Mouse (Mus musculus) heart, postnatal 0 days (tissue): ENCODE data around the gene Lhb.

Experiments
- CTCF ChIP-seq: IDR thresholded peaks from 2 replicates; pipeline ENCODE4 v1.5.1; 2016; ENCODE audit warnings: antibody characterized with exemption, control low read depth, low read depth
- EP300 ChIP-seq: IDR thresholded peaks from 2 replicates; pipeline ENCODE4 v1.6.1; 2016; ENCODE audit warnings: antibody characterized with exemption, low read depth

GRCm38 (mm10) chr7:45465549-45465948 is 44.9 kb downstream of the Lhb start:
- no peak for TF ChIP-seq EP300
- no peak for TF ChIP-seq CTCF
